Mouse (Mus musculus) embryonic facial prominence, embryonic 10.5 days (tissue): Measurements from ENCODE around the gene Gpr157. TPM values are rescaled to one million over a fixed set of nuclear protein-coding genes. Genes with fewer than 3 reads are reported as not detected.

ENCODE experiments used
- DNase-seq: peaks from one replicate; pipeline ENCODE4 v3.0.0-alpha.2; 2017; ENCODE audit warnings: low spot score
- H3K27ac ChIP-seq: fragments of 300-500 bp; sonication (generic); replicated peaks from 2 replicates; pipeline ENCODE4 v1.5.1; 2016; ENCODE audit warnings: mild to moderate bottlenecking
- H3K27me3 ChIP-seq: fragments of 300-500 bp; sonication (generic); replicated peaks from 2 replicates; pipeline ENCODE4 v1.6.1; 2016; ENCODE audit warnings: low read depth, mild to moderate bottlenecking; ENCODE audit not compliant: poor library complexity, severe bottlenecking
- H3K36me3 ChIP-seq: fragments of 300-500 bp; sonication (generic); replicated peaks from 2 replicates; pipeline ENCODE4 v1.6.1; 2016; ENCODE audit warnings: mild to moderate bottlenecking, moderate library complexity
- H3K4me1 ChIP-seq: fragments of 300-500 bp; sonication (generic); 2 replicates; pipeline ENCODE4 v1.6.1; 2016
- H3K4me3 ChIP-seq: fragments of 300-500 bp; sonication (generic); 2 replicates; pipeline ENCODE4 v1.5.1; 2016; ENCODE audit warnings: mild to moderate bottlenecking, moderate library complexity
- H3K9me3 ChIP-seq: fragments of 300-500 bp; sonication (generic); 2 replicates; pipeline ENCODE4 v1.6.1; 2016; ENCODE audit warnings: mild to moderate bottlenecking
- WGBS: fragments of 180-500 bp; shearing (Covaris S2); methylation state at CpG from one replicate; pipeline ENCODE4 v1.1.7; 2016; 5-methylcytosine and 5-hydroxymethylcytosine counted together
- polyA plus RNA-seq: library from polyadenylated mRNA; unstranded; fragments of >200 nt; fragmentation: Nextera tagmentation; extraction: Ambion mirVana; gene quantifications from 2 replicates; pipeline ENCODE4 v1.2.1, GENCODE M21; 2016

Gene Gpr157
- polyA plus RNA-seq, 1 experiment from 2014 or later = 0.55 TPM

- no peak overlapping the region for H3K27ac ChIP-seq
- H3K27me3 ChIP-seq = 0 out of 2 replicates have a peak, but pooled peaks cover 4% of the 10 kb centered on the region
- H3K36me3 ChIP-seq = no peaks in the 10 kb centered on the region
- no peak for DNase-seq
- H3K4me1 ChIP-seq = peaks cover 9% of the 10 kb centered on the region
- H3K9me3 ChIP-seq = no peaks in the 10 kb centered on the region
- no peak overlapping the region for H3K4me3 ChIP-seq
- 81% methylated on average over 7 of the region's 7 CpGs for WGBS
Observed at GRCm38 (mm10) chr4:150075350-150075749, 11.8 kb upstream of the Gpr157 start.

- DNase-seq = no peak
- H3K27me3 ChIP-seq = 0 out of 2 replicates have a peak, but pooled peaks cover 4% of the 10 kb centered on the region
- H3K27ac ChIP-seq = no peak overlapping the region
- WGBS = 44% methylated on average over 18 of the region's 18 CpGs
- H3K9me3 ChIP-seq = no peaks in the 10 kb centered on the region
- H3K36me3 ChIP-seq = no peaks in the 10 kb centered on the region
- peaks cover 7% of the 10 kb centered on the region for H3K4me1 ChIP-seq
- H3K4me3 ChIP-seq = no peak overlapping the region
Observed at GRCm38 (mm10) chr4:150076147-150076546, 11.0 kb upstream of the Gpr157 start.

GRCm38 (mm10) chr4:150078646-150079045 lies 8.5 kb upstream of the Gpr157 start:
- Histone ChIP-seq H3K27ac (no peak overlapping the region), H3K27me3 (no peaks in the 10 kb centered on the region), H3K4me1 (peaks cover 7% of the 10 kb centered on the region), H3K9me3 (no peaks in the 10 kb centered on the region), H3K4me3 (no peak overlapping the region), H3K36me3 (no peaks in the 10 kb centered on the region)
- 83% methylated on average over 2 of the region's 2 CpGs for WGBS
- no peak for DNase-seq

GRCm38 (mm10) chr4:150079244-150079643 lies 7.9 kb upstream of the Gpr157 start:
- 75% methylated on average over 7 of the region's 7 CpGs for WGBS
- peaks cover 5% of the 10 kb centered on the region for H3K9me3 ChIP-seq

GRCm38 (mm10) chr4:150080330-150080967 lies 6.7 kb upstream of the Gpr157 start:
- Histone ChIP-seq H3K36me3 (no peaks in the 10 kb centered on the region), H3K4me3 (no peak overlapping the region)
- 89% methylated on average over 11 of the region's 11 CpGs for WGBS

More at GRCm38 (mm10) chr4:150079244-150079643, 7.9 kb upstream of the Gpr157 start:
- H3K27ac ChIP-seq = no peak overlapping the region
- DNase-seq = no peak
- peaks cover 7% of the 10 kb centered on the region for H3K4me1 ChIP-seq
- H3K27me3 ChIP-seq = no peaks in the 10 kb centered on the region
- no peaks in the 10 kb centered on the region for H3K36me3 ChIP-seq
- no peak overlapping the region for H3K4me3 ChIP-seq

GRCm38 (mm10) chr4:150085366-150085765 lies 1.8 kb upstream of the Gpr157 start:
- Histone ChIP-seq H3K4me3 (no peak overlapping the region), H3K27ac (no peak overlapping the region), H3K36me3 (no peaks in the 10 kb centered on the region), H3K4me1 (peaks cover 27% of the 10 kb centered on the region), H3K9me3 (peaks cover 5% of the 10 kb centered on the region), H3K27me3 (peaks cover 29% of the 10 kb centered on the region)
- DNase-seq = no peak
- 79% methylated on average over 4 of the region's 4 CpGs for WGBS

More at GRCm38 (mm10) chr4:150080330-150080967, 6.7 kb upstream of the Gpr157 start:
- Histone ChIP-seq H3K9me3 (peaks cover 5% of the 10 kb centered on the region), H3K27ac (no peak overlapping the region), H3K4me1 (peaks cover 7% of the 10 kb centered on the region), H3K27me3 (no peaks in the 10 kb centered on the region)
- DNase-seq = no peak

GRCm38 (mm10) chr4:150086841-150087160 lies 364 bp upstream of the Gpr157 start:
- 2% methylated on average over 7 of the region's 7 CpGs for WGBS
- Histone ChIP-seq H3K27ac (peak overlapping the region; percentile 77), H3K27me3 (peaks cover 43% of the 10 kb centered on the region)

GRCm38 (mm10) chr4:150087890-150088530 lies 845 bp downstream of the Gpr157 start:
- 15% methylated on average over 29 of the region's 29 CpGs for WGBS
- DNase-seq = no peak
- Histone ChIP-seq H3K4me1 (peaks cover 27% of the 10 kb centered on the region), H3K9me3 (peaks cover 5% of the 10 kb centered on the region), H3K27ac (peak overlapping the region; percentile 77), H3K4me3 (peak overlapping the region; percentile 72), H3K27me3 (peaks cover 55% of the 10 kb centered on the region), H3K36me3 (no peaks in the 10 kb centered on the region)

More at GRCm38 (mm10) chr4:150086841-150087160, 364 bp upstream of the Gpr157 start:
- Histone ChIP-seq H3K4me3 (peak overlapping the region; percentile 72), H3K9me3 (peaks cover 5% of the 10 kb centered on the region), H3K36me3 (no peaks in the 10 kb centered on the region), H3K4me1 (peaks cover 27% of the 10 kb centered on the region)
- DNase-seq = no peak

- Histone ChIP-seq H3K4me1 (peaks cover 36% of the 10 kb centered on the region), H3K27ac (no peak overlapping the region), H3K36me3 (no peaks in the 10 kb centered on the region), H3K27me3 (peaks cover 60% of the 10 kb centered on the region), H3K9me3 (peaks cover under 1% of the 10 kb centered on the region), H3K4me3 (no peak overlapping the region)
- no peak for DNase-seq
- 59% methylated on average over 10 of the region's 10 CpGs for WGBS
Observed at GRCm38 (mm10) chr4:150089121-150089520, 2.0 kb downstream of the Gpr157 start.

GRCm38 (mm10) chr4:150091887-150092582 lies 4.9 kb downstream of the Gpr157 start:
- no peak overlapping the region for H3K27ac ChIP-seq

GRCm38 (mm10) chr4:150092583-150092902 lies 5.4 kb downstream of the Gpr157 start:
- 58% methylated on average over 3 of the region's 3 CpGs for WGBS
- no peak for DNase-seq
- no peaks in the 10 kb centered on the region for H3K36me3 ChIP-seq
- peaks cover 77% of the 10 kb centered on the region for H3K27me3 ChIP-seq
- H3K9me3 ChIP-seq = no peaks in the 10 kb centered on the region
- peaks cover 44% of the 10 kb centered on the region for H3K4me1 ChIP-seq
- no peak overlapping the region for H3K27ac ChIP-seq
- H3K4me3 ChIP-seq = no peak overlapping the region

More at GRCm38 (mm10) chr4:150091887-150092582, 4.9 kb downstream of the Gpr157 start:
- Histone ChIP-seq H3K4me3 (no peak overlapping the region), H3K4me1 (peaks cover 49% of the 10 kb centered on the region), H3K36me3 (no peaks in the 10 kb centered on the region), H3K27me3 (peaks cover 74% of the 10 kb centered on the region), H3K9me3 (no peaks in the 10 kb centered on the region)
- 86% methylated on average over 18 of the region's 18 CpGs for whole genome bisulfite sequencing
- peak; percentile 57 for DNase-seq

- 23% methylated on average over 12 of the region's 12 CpGs for WGBS
- peaks cover 77% of the 10 kb centered on the region for H3K27me3 ChIP-seq
- H3K27ac ChIP-seq = peak overlapping the region; percentile 52; the same call in 1 of the 2 replicates
- H3K36me3 ChIP-seq = no peaks in the 10 kb centered on the region
- H3K9me3 ChIP-seq = no peaks in the 10 kb centered on the region
- DNase-seq = peak; percentile 38
- peaks cover 34% of the 10 kb centered on the region for H3K4me1 ChIP-seq
- 0 out of 2 replicates have a peak overlapping the region, but pooled peaks have one; percentile 11 for H3K4me3 ChIP-seq
Observed at GRCm38 (mm10) chr4:150093560-150094462, 6.6 kb downstream of the Gpr157 start.
